Mouse (Mus musculus) embryonic facial prominence, embryonic 14.5 days (tissue): ENCODE results near the gene Matn4. TPM values are rescaled to one million over a fixed set of nuclear protein-coding genes. Genes with fewer than 3 reads are reported as not detected.

Experiments used
- ATAC-seq: fragments of 200-750 bp; cut with Nextera tagmentation; 2 replicates; pipeline ENCODE4 v1.8.0; 2017; ENCODE audit warnings: low read depth, moderate number of reproducible peaks, moderate TSS enrichment
- DNase-seq: peaks from one replicate; pipeline ENCODE4 v3.0.0-alpha.2; 2015; ENCODE audit warnings: low spot score
- H3K27ac ChIP-seq: fragments of 300-500 bp; sonication (generic); replicated peaks from 2 replicates; pipeline ENCODE4 v1.5.1; 2014; ENCODE audit warnings: low read depth, mild to moderate bottlenecking, low read length, moderate library complexity
- H3K27me3 ChIP-seq: fragments of 300-500 bp; sonication (generic); replicated peaks from 2 replicates; pipeline ENCODE4 v1.6.1; 2014; ENCODE audit warnings: low read length; ENCODE audit not compliant: control insufficient read depth, insufficient read depth
- H3K36me3 ChIP-seq: fragments of 300-500 bp; sonication (generic); 2 replicates; pipeline ENCODE4 v1.6.1; 2014; ENCODE audit warnings: low read length, mixed read lengths; ENCODE audit not compliant: control insufficient read depth, insufficient read depth
- H3K4me1 ChIP-seq: fragments of 300-500 bp; sonication (generic); 2 replicates; pipeline ENCODE4 v1.6.1; 2014; ENCODE audit warnings: antibody characterized with exemption, low read length; ENCODE audit not compliant: control insufficient read depth, insufficient read depth
- H3K4me2 ChIP-seq: fragments of 300-500 bp; sonication (generic); 2 replicates; pipeline ENCODE4 v1.6.1; 2014; ENCODE audit warnings: low read depth, mild to moderate bottlenecking, low read length, moderate library complexity, mixed read lengths
- H3K4me3 ChIP-seq: fragments of 300-500 bp; sonication (generic); 2 replicates; pipeline ENCODE4 v1.5.1; 2014; ENCODE audit warnings: low read depth, mild to moderate bottlenecking, low read length
- H3K9ac ChIP-seq: fragments of 300-500 bp; sonication (generic); 2 replicates; pipeline ENCODE4 v1.6.1; 2014; ENCODE audit warnings: low read depth, mild to moderate bottlenecking, low read length, moderate library complexity, mixed read lengths
- H3K9me3 ChIP-seq: fragments of 300-500 bp; sonication (generic); 2 replicates; pipeline ENCODE4 v1.6.1; 2016; ENCODE audit warnings: low read length; ENCODE audit not compliant: control insufficient read depth
- WGBS: fragments of 180-500 bp; shearing (Covaris S2); extraction: QIAGEN DNeasy Blood & Tissue Kit; methylation state at CpG from one replicate; pipeline ENCODE4 v1.1.7; 2014; 5-methylcytosine and 5-hydroxymethylcytosine counted together
- polyA plus RNA-seq: library from polyadenylated mRNA; unstranded; fragments of >200 nt; fragmentation: Nextera tagmentation; extraction: Ambion mirVana; gene quantifications from 2 replicates; pipeline ENCODE4 v1.2.1, GENCODE M21; 2014

Matn4 gene
- polyA plus RNA-seq, 1 experiment from 2014 or later = 15.6 TPM

DNA sequence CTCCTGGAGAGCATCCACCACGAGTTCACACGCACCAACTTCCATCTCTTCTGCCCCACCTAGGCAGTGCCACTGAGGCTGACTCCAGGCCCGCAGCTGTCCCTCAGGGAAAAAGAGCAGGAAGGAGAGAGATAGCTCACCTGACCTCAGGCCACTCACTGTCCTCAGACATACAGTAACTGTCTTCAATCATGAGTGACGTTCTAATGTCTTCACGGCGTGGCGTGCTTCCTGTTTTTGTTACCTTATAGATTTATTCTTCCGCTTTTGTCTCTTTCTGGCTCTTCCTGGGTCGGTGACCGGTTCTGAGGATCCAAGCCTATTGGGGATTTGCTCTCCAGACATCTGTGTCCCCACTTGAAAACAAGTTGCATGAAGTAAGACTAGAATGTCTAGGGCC lies 9.6 kb upstream of the Matn4 start:
- Histone ChIP-seq H3K27me3 (peaks cover 17% of the 10 kb centered on the region), H3K4me3 (peak overlapping the region; percentile 15; the same call in 1 of the 2 replicates), H3K9me3 (no peaks in the 10 kb centered on the region), H3K4me1 (peaks cover 3% of the 10 kb centered on the region; the same call in 1 of the 2 replicates), H3K9ac (peak overlapping the region; percentile 47; the same call in 1 of the 2 replicates), H3K27ac (no peak overlapping the region), H3K36me3 (no peaks in the 10 kb centered on the region), H3K4me2 (peak overlapping the region; percentile 50)
- ATAC-seq (no peak), DNase-seq (no peak)
- WGBS = 66% methylated on average over 10 of the region's 10 CpGs

DNA sequence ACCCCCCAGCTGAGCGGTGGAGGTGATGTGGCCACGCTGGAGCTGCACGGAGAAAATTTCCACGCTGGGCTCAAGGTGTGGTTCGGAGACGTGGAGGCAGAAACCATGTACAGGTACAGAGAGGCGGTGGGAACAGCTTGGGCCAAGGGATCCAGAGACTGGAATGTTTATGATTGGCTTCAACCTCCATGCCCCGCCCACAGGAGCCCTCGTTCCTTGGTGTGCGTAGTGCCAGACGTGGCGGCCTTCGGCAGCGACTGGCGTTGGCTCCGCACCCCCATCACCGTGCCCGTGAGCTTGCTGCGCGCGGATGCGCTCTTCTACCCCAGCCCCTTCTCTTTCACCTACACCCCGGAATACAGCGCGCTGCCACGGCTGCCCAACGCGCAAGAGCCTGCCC lies 9.2 kb upstream of the Matn4 start:
- Histone ChIP-seq H3K27ac (no peak overlapping the region), H3K4me2 (peak overlapping the region; percentile 50), H3K27me3 (peaks cover 21% of the 10 kb centered on the region), H3K9ac (peak overlapping the region; percentile 47), H3K4me1 (peaks cover 3% of the 10 kb centered on the region; the same call in 1 of the 2 replicates), H3K36me3 (no peaks in the 10 kb centered on the region), H3K9me3 (no peaks in the 10 kb centered on the region), H3K4me3 (peak overlapping the region; percentile 15; the same call in 1 of the 2 replicates)
- 24% methylated on average over 26 of the region's 28 CpGs for WGBS
- DNase-seq (no peak), ATAC-seq (no peak)

DNA sequence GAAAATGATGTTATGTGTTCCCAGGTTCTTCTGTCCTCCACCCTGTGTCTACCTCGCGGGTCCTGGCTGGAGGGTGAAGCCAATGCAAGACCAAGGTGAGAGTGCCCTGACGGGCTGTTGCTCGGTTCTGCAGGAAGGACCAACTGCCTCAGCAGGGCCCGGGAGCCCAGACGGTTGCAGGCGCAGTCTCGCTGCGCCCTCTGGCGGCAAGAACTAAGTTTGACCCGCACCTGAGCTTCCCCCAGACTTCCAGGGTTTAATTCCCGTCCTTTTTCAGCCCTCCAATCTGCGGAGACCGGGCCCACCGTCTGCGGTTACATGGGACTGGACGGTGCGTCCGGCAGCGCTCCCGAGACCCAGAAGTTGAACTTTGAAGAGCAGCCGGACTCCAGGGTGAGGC lies 2.7 kb upstream of the Matn4 start:
- Histone ChIP-seq H3K27me3 (peaks cover 80% of the 10 kb centered on the region), H3K27ac (no peak overlapping the region), H3K36me3 (no peaks in the 10 kb centered on the region), H3K9ac (no peak overlapping the region; the same call in 1 of the 2 replicates), H3K4me3 (no peak overlapping the region), H3K4me2 (0 out of 2 replicates have a peak overlapping the region, but pooled peaks have one; percentile 5), H3K4me1 (peaks cover 5% of the 10 kb centered on the region; the same call in 1 of the 2 replicates), H3K9me3 (no peaks in the 10 kb centered on the region)
- DNase-seq = peak; percentile 72
- 0 out of 2 replicates have a peak, but pooled peaks have one; percentile 10 for ATAC-seq
- WGBS = 2% methylated on average over 22 of the region's 22 CpGs

DNA sequence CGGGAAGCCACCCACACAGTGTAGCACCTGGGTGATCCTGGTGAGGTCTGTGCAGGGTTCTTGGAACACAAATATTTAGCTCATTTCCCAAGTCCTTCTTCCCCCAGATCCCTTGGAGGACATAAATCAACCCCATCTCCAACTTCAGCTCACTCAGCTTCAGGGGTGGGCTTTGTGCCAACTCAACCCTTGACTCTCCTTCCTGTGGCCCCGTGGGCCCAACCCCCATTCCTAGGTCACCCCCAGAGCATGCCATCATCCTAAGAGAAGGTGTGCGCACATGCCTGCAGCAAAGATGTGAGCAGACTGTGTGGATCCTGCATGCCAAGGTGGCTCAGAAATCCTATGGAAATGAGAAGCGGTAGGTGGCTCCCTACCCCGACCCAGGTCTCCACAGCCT lies 559 bp upstream of the Matn4 start:
- no peaks in the 10 kb centered on the region for H3K36me3 ChIP-seq
- no peak overlapping the region for H3K9ac ChIP-seq
- H3K4me1 ChIP-seq = peaks cover 10% of the 10 kb centered on the region
- WGBS = 37% methylated on average over 5 of the region's 5 CpGs
- ATAC-seq = no peak
- no peak overlapping the region for H3K27ac ChIP-seq
- DNase-seq = no peak
- no peaks in the 10 kb centered on the region for H3K9me3 ChIP-seq
- H3K27me3 ChIP-seq = peaks cover 99% of the 10 kb centered on the region
- H3K4me3 ChIP-seq = no peak overlapping the region
- H3K4me2 ChIP-seq = peak overlapping the region; percentile 1; the same call in 1 of the 2 replicates

DNA sequence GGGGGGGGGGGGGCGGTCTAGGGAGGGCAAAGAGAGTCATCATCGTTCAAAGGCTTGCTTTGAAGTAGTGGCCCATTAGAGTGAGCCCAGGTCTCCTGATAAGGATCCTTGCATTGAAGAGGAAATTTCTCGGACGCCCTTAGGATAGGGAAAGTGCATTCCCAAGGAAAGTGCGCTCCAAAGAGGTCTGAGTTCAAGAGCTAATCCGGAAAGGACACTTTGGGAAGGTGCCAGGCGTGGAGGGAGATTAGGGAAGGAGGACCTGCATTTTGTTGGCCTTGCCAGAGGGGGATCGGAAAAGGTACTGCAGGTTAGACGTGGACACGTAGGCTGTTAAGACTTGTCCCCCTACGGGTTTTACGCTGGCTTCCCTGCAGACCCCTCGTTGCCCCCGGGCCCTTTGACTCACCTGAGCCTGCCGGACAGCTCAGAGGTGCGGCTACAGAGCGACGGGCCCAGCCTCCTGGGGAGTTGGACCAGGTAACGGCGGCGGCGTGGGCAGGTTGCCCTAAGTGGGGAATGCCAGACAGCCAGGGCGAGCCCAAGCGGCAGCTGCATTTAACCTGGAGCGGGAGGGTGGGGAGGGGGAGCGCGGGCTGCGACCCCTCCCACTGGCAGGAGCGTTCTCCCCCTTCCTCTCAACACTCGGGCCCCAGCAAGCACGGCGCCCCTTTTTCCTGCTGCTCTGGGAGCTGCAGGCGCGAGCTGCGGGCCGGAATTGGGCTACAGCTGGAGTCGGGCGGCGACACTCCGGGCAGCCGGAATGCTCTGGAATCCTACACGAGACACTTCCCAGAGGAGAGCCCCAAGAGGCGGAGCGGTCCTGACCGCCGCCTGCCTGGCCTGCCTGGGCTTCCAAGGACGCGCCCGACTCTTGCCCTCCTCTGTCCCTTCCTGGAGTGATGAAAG lies 624 bp downstream of the Matn4 start:
- peaks cover 14% of the 10 kb centered on the region for H3K4me1 ChIP-seq
- WGBS = 1% methylated on average over 36 of the region's 49 CpGs

DNA sequence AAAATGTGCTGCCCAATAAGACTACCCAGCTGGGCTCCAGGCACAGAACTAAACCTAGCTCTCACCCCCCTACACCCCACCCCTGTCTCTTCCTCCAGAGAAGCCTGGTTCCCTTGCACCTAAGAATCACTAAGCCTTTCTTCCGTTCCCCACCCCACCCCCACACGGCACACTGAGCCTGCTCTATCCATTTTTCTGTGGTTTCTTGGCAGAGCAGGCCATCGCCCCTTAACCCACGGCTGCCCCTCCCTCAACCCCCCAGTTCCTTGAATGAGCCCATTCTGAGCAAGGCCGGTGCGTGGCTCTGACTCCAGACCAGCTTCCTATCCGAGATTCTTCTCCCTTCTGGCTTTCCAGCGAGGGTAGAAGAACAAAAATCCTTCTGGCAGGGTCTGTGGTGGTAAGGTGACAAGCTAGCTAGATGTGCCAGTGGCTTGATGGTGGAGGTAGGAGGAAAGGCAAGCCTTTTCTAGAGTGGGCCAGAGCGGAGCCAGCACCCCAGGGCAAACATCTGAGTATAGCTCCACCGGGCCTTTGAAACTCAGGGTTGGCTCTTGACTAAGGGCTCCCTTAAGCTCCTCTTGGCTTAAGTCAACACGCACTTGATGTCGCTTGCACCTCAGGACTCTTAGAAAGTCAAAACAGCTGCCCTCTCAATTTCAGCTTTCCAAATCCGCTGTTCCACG lies 1.4 kb downstream of the Matn4 start:
- ATAC-seq (peak; percentile 12; the same call in 1 of the 2 replicates), DNase-seq (peak; percentile 34)
- Histone ChIP-seq H3K36me3 (0 out of 2 replicates have a peak, but pooled peaks cover 4% of the 10 kb centered on the region), H3K9ac (peak overlapping the region; percentile 55), H3K4me1 (peaks cover 14% of the 10 kb centered on the region), H3K4me3 (peak overlapping the region; percentile 45), H3K27me3 (peaks cover 98% of the 10 kb centered on the region), H3K27ac (peak overlapping the region; percentile 70), H3K9me3 (no peaks in the 10 kb centered on the region), H3K4me2 (peak overlapping the region; percentile 72)
- 8% methylated on average over 13 of the region's 14 CpGs for WGBS

More for the DNA sequence above, 624 bp downstream of the Matn4 start:
- Histone ChIP-seq H3K36me3 (no peaks in the 10 kb centered on the region), H3K4me2 (peak overlapping the region; percentile 72), H3K27me3 (peaks cover 99% of the 10 kb centered on the region), H3K4me3 (peak overlapping the region; percentile 45), H3K9me3 (no peaks in the 10 kb centered on the region), H3K9ac (peak overlapping the region; percentile 55), H3K27ac (peak overlapping the region; percentile 70)
- no peak for ATAC-seq
- peak; percentile 55 for DNase-seq

DNA sequence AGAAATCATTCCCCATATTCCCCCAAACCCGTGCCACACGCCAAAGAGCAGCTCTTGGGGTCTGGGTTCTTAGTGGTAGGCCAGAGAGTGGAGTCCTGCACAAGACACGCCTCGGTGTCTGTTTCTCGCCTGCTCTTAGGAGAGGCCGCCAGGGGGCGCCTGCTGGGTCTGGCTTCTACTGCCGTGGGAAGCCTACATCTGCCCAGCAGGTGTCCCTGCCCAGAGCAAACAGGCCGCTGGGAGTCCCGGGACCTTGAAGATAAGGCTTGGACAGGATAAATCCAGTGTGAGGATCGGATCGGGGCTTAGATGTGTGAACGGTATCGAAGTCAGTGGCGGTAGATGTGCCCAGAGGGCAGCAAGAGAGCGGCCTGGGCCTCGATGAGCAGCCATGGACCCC lies 2.1 kb downstream of the Matn4 start, which contains the start of gene Rbpjl:
Gene Rbpjl (plus strand): TSS at position 236 of the 400 bp plus-strand sequence.
- peak within 1 kb of the TSS; percentile 72 for H3K4me2 ChIP-seq
- H3K9ac ChIP-seq = peak within 1 kb of the TSS; percentile 55

DNA sequence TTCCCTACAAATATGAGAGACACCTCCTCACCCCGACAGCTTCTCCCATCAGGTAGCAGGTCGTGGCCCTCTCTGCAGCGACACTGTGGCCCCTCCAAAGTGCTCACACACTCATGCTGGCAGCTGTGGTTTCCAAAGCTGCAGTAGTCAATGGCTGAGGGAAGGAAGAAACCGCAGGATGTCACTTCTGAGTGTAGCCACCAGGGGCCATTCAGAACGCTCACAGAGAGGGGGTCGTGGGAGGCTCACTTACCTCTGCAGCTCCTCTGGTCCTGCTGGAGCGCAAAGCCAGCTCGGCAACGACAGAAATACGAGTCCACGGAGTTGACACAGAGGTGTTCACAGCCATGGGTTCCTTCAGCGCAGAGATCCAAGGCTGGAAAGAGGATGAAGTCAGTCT lies 8.0 kb downstream of the Matn4 start:
- Histone ChIP-seq H3K36me3 (0 out of 2 replicates have a peak, but pooled peaks cover 4% of the 10 kb centered on the region), H3K4me1 (peaks cover 9% of the 10 kb centered on the region; the same call in 1 of the 2 replicates), H3K27me3 (peaks cover 33% of the 10 kb centered on the region)

More for the DNA sequence above, 2.1 kb downstream of the Matn4 start, which contains the start of gene Rbpjl:
- 0 out of 2 replicates have a peak, but pooled peaks cover 4% of the 10 kb centered on the region for H3K36me3 ChIP-seq
- peak within 1 kb of the TSS; percentile 45 for H3K4me3 ChIP-seq
- DNase-seq (peak; percentile 81), ATAC-seq (peak; percentile 73)
- H3K27ac ChIP-seq = peak within 1 kb of the TSS; percentile 70
- H3K9me3 ChIP-seq = no peaks in the 10 kb centered on the region; the same call in 1 of the 2 replicates
- WGBS = 2% methylated on average over 17 of the region's 17 CpGs
- peaks cover 14% of the 10 kb centered on the region for H3K4me1 ChIP-seq
- peaks cover 92% of the 10 kb centered on the region for H3K27me3 ChIP-seq

More for the DNA sequence above, 8.0 kb downstream of the Matn4 start:
- 68% methylated on average over 12 of the region's 12 CpGs for WGBS
- Histone ChIP-seq H3K9ac (no peak overlapping the region), H3K27ac (no peak overlapping the region), H3K4me3 (no peak overlapping the region), H3K9me3 (peaks cover 5% of the 10 kb centered on the region; the same call in 1 of the 2 replicates), H3K4me2 (no peak overlapping the region)
- DNase-seq (no peak), ATAC-seq (no peak)
